Mouse (Mus musculus) heart, postnatal 0 days (tissue): ENCODE measurements around the gene Celsr3. TPM values are rescaled to one million over a fixed set of nuclear protein-coding genes. Genes with fewer than 3 reads are reported as not detected.

Experiments
- ATAC-seq: fragments of 200-750 bp; cut with Nextera tagmentation; 2 replicates; pipeline ENCODE4 v1.8.0; 2017; ENCODE audit warnings: low read depth, moderate number of reproducible peaks, moderate library complexity; ENCODE audit not compliant: insufficient read depth
- DNase-seq: peaks from one replicate; pipeline ENCODE4 v3.0.0-alpha.2; 2016; ENCODE audit warnings: low spot score
- H3K27ac ChIP-seq: fragments of 300-500 bp; sonication (generic); 2 replicates; pipeline ENCODE4 v1.5.1; 2014; ENCODE audit warnings: low read depth, mild to moderate bottlenecking
- H3K27me3 ChIP-seq: fragments of 300-500 bp; sonication (generic); 2 replicates; pipeline ENCODE4 v1.6.1; 2014; ENCODE audit warnings: low read length, mixed read lengths; ENCODE audit not compliant: control insufficient read depth, insufficient read depth
- H3K36me3 ChIP-seq: fragments of 300-500 bp; sonication (generic); replicated peaks from 2 replicates; pipeline ENCODE4 v1.6.1; 2014; ENCODE audit warnings: low read length, mixed read lengths; ENCODE audit not compliant: control insufficient read depth, insufficient read depth
- H3K4me1 ChIP-seq: fragments of 300-500 bp; sonication (generic); 2 replicates; pipeline ENCODE4 v1.6.1; 2014; ENCODE audit warnings: antibody characterized with exemption; ENCODE audit not compliant: control insufficient read depth, insufficient read depth
- H3K4me2 ChIP-seq: fragments of 300-500 bp; sonication (generic); 2 replicates; pipeline ENCODE4 v1.6.1; 2014; ENCODE audit warnings: low read depth, mild to moderate bottlenecking, low read length, moderate library complexity
- H3K4me3 ChIP-seq: fragments of 300-500 bp; sonication (generic); 2 replicates; pipeline ENCODE4 v1.5.1; 2014; ENCODE audit warnings: low read depth, low read length
- H3K9ac ChIP-seq: fragments of 300-500 bp; sonication (generic); replicated peaks from 2 replicates; pipeline ENCODE4 v1.6.1; 2014; ENCODE audit warnings: low read depth, low read length, mixed read lengths
- H3K9me3 ChIP-seq: fragments of 300-500 bp; sonication (generic); replicated peaks from 2 replicates; pipeline ENCODE4 v1.6.1; 2016; ENCODE audit warnings: low read length; ENCODE audit not compliant: control insufficient read depth
- CTCF ChIP-seq: IDR thresholded peaks from 2 replicates; pipeline ENCODE4 v1.5.1; 2016; ENCODE audit warnings: antibody characterized with exemption, control low read depth, low read depth
- EP300 ChIP-seq: IDR thresholded peaks from 2 replicates; pipeline ENCODE4 v1.6.1; 2016; ENCODE audit warnings: antibody characterized with exemption, low read depth
- WGBS: fragments of 180-500 bp; shearing (Covaris S2); extraction: QIAGEN DNeasy Blood & Tissue Kit; methylation state at CpG from one replicate; pipeline ENCODE4 v1.1.7; 2014; 5-methylcytosine and 5-hydroxymethylcytosine counted together
- polyA plus RNA-seq: library from polyadenylated mRNA; unstranded; fragments of >200 nt; fragmentation: Nextera tagmentation; extraction: Ambion mirVana; gene quantifications from 2 replicates; pipeline ENCODE4 v1.2.1, GENCODE M21; 2015
- total RNA-seq: library from RNA; depleted of rRNA; stranded (reverse); fragments of >200 nt; gene quantifications from 2 replicates; pipeline ENCODE4 v1.2.3, GENCODE M21; 2014; ENCODE audit warnings: low replicate concordance

The Celsr3 gene
- total and polyA plus RNA-seq, 2 experiments from 2014 or later = 0.14 TPM; not detected in 1

DNA sequence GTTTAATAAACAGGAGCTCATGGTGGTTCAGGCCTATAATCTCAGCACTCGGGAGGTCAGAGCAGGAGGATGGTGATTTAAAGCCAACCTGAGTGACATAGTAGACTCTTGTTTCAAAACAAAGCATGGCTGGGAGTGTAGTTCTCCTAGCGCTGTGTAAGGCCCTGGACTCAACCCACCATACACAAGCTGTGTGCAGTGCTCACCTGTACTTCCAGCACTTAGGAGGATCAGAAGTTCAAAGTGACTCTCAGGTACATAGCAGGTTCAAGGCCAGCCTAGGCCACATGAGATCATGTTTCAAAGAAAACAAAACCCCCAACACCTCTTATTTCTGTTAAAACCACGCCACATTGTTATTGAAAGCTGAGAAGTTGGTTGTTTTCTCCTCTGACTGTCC is 37.4 kb upstream of the Celsr3 start:
- H3K4me1 ChIP-seq = peaks cover 55% of the 10 kb centered on the region

DNA sequence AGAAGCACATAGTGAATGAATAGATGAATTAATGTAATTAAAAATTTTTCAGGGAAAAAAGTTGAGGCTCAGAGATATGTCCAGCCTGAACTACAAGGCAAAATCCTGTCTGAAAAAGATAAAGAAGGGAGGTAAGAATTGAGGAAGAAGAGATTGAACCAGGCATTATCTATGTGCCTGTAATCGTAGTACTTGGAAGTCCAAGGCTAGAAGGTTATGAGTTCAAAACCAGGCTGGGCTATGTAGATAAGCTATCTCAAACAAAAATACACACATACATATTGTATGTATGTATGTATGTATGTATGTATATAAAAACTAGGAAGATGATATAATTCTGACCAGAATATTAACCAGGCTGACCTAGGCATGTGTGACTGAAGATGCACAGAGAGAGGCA is 33.8 kb upstream of the Celsr3 start:
- no peak overlapping the region; the same call in 1 of the 2 replicates for H3K4me2 ChIP-seq
- 64% methylated on average over 1 of the region's 1 CpGs for WGBS
- H3K4me1 ChIP-seq = peaks cover 58% of the 10 kb centered on the region
- no peaks in the 10 kb centered on the region for H3K9me3 ChIP-seq
- no peak for DNase-seq
- TF ChIP-seq EP300 (no peak), CTCF (no peak)
- peak overlapping the region; percentile 18; the same call in 1 of the 2 replicates for H3K27ac ChIP-seq
- peaks cover 3% of the 10 kb centered on the region for H3K36me3 ChIP-seq
- ATAC-seq = no peak
- H3K9ac ChIP-seq = no peak overlapping the region
- H3K4me3 ChIP-seq = no peak overlapping the region
- no peaks in the 10 kb centered on the region for H3K27me3 ChIP-seq

More for the DNA sequence above, 37.4 kb upstream of the Celsr3 start:
- DNase-seq (no peak), ATAC-seq (no peak)
- no peak overlapping the region for H3K4me3 ChIP-seq
- TF ChIP-seq EP300 = no peak
- no peak for TF ChIP-seq CTCF
- no peaks in the 10 kb centered on the region for H3K27me3 ChIP-seq
- peaks cover 4% of the 10 kb centered on the region; the same call in 1 of the 2 replicates for H3K36me3 ChIP-seq
- peak overlapping the region; percentile 26; the same call in 1 of the 2 replicates for H3K27ac ChIP-seq
- 67% methylated on average over 3 of the region's 3 CpGs for WGBS
- H3K9me3 ChIP-seq = no peaks in the 10 kb centered on the region
- no peak overlapping the region for H3K9ac ChIP-seq
- H3K4me2 ChIP-seq = no peak overlapping the region

DNA sequence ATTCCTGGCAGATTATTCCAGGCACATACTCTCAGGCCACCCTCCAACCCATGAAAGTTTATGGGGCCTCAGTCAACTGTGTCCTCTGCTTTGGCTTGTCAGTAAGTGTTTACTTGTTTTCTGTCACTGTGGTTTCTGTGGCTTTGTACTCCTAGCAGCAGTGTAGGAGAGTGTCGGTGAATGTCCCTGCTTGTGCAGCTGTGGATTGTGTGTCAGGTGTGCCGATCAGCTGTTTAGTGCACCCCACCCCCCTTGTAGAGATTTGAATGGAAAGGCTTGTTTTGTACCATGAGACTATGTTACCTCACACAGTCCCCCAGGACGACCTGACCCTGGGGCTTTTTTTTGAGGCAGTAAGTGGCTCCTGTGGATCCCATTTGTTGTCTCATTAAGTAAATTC is 33.4 kb upstream of the Celsr3 start:
- peaks cover 7% of the 10 kb centered on the region for H3K36me3 ChIP-seq
- H3K4me2 ChIP-seq = no peak overlapping the region; the same call in 1 of the 2 replicates
- H3K27ac ChIP-seq = peak overlapping the region; percentile 18; the same call in 1 of the 2 replicates
- 36% methylated on average over 3 of the region's 3 CpGs for WGBS
- no peaks in the 10 kb centered on the region for H3K9me3 ChIP-seq
- no peak for TF ChIP-seq EP300
- no peak for TF ChIP-seq CTCF
- H3K27me3 ChIP-seq = no peaks in the 10 kb centered on the region
- no peak for DNase-seq
- peaks cover 62% of the 10 kb centered on the region for H3K4me1 ChIP-seq
- no peak overlapping the region for H3K4me3 ChIP-seq
- no peak for ATAC-seq
- H3K9ac ChIP-seq = no peak overlapping the region

DNA sequence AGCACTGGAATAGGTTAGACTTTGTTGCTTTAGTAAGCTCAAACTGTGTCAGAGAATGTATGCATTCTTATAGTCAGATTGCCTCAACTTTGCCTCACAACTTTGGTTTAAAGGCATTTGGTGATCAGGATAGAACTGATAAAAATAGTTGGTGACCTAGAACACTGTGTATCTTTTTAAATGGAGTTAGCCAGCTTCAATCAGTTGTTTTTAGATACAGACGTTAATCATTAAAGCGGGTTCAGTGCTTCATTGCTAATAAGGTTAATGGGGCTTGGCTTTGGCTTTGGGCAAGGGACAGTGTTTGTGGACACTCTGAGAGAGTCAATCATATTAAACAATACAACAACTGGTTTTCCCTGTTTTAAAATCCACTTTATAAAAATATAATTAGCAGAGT is 30.8 kb upstream of the Celsr3 start:
- TF ChIP-seq CTCF (no peak), EP300 (no peak)
- WGBS = 54% methylated on average over 2 of the region's 2 CpGs
- Histone ChIP-seq H3K36me3 (peaks cover 31% of the 10 kb centered on the region), H3K4me1 (peaks cover 46% of the 10 kb centered on the region), H3K9me3 (no peaks in the 10 kb centered on the region), H3K4me3 (no peak overlapping the region), H3K9ac (no peak overlapping the region), H3K4me2 (no peak overlapping the region), H3K27me3 (no peaks in the 10 kb centered on the region), H3K27ac (0 out of 2 replicates have a peak overlapping the region, but pooled peaks have one; percentile 1)
- ATAC-seq (no peak), DNase-seq (no peak)

DNA sequence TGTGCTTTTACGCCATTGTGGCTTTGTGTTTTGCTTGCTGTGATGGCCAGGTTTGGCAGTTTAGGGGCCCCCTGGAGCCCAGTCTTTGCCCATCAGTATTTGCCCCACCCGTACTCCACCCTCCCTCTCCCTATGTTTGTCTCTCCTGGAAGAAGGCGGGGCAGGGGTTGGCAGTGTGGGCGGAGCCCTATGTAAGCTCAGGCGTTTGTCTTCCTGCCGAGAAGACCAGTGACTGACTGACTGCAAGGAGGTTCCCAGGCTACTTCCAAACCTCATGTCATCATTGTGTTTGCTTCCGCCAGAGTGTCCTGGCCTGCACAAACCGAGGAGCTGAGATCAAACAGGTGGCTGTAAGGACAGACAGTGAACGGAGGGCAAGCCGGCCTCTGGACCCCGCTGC is 30.4 kb upstream of the Celsr3 start:
- 31% methylated on average over 11 of the region's 11 CpGs for WGBS
- peak; percentile 37; the same call in 1 of the 2 replicates for ATAC-seq

DNA sequence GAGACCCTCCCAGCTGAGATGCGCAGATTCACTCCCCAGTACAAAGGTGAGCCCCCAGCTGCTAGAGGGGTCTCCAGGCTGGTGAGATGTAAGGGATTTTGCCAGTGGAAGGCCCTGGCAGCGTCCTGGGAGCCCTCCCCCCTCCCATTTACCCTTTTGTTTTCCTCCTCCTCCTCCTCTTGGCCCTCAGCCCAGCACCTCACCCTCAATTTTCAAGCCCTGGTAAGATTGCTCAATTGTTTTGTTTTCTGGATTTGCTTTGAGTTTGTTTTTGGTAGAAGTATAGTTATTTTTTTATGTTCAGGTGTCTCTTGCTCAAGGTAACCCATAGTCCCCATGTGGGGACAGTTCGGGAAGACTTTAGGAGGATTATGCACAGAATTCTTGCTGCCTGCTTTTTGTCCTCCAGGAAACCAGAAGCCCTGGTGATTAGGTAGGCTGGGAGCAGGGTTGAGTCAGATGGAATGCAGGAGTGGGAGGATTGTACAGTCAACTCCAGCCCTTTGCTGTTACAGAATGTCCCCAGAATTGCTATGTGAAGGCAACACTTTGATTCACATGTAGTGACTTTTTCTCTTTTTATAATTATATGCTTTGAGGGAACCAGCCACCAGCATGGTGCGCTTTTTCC is 29.7 kb upstream of the Celsr3 start:
- no peak overlapping the region for H3K9ac ChIP-seq
- H3K36me3 ChIP-seq = peaks cover 39% of the 10 kb centered on the region
- H3K27me3 ChIP-seq = no peaks in the 10 kb centered on the region
- H3K27ac ChIP-seq = peak overlapping the region; percentile 71
- DNase-seq (peak; percentile 61), ATAC-seq (peak; percentile 72)
- no peak overlapping the region for H3K4me3 ChIP-seq
- H3K4me1 ChIP-seq = peaks cover 46% of the 10 kb centered on the region
- no peaks in the 10 kb centered on the region for H3K9me3 ChIP-seq
- WGBS = 61% methylated on average over 4 of the region's 4 CpGs
- H3K4me2 ChIP-seq = no peak overlapping the region; the same call in 1 of the 2 replicates
- TF ChIP-seq EP300 (no peak), CTCF (no peak)

More for the DNA sequence above, 30.4 kb upstream of the Celsr3 start:
- no peak overlapping the region for H3K9ac ChIP-seq
- peaks cover 32% of the 10 kb centered on the region for H3K36me3 ChIP-seq
- peak overlapping the region; percentile 71 for H3K27ac ChIP-seq
- peaks cover 46% of the 10 kb centered on the region for H3K4me1 ChIP-seq
- no peak overlapping the region for H3K4me3 ChIP-seq
- no peaks in the 10 kb centered on the region for H3K27me3 ChIP-seq
- H3K4me2 ChIP-seq = no peak overlapping the region; the same call in 1 of the 2 replicates
- TF ChIP-seq EP300 = no peak
- TF ChIP-seq CTCF = no peak
- peak; percentile 53 for DNase-seq
- no peaks in the 10 kb centered on the region for H3K9me3 ChIP-seq
